Mouse (Mus musculus) embryonic facial prominence, embryonic 13.5 days (tissue): ENCODE measurements around the gene Nav1. TPM values are rescaled to one million over a fixed set of nuclear protein-coding genes. Genes with fewer than 3 reads are reported as not detected.

Source experiments
- ATAC-seq: fragments of 200-750 bp; cut with Nextera tagmentation; 2 replicates; pipeline ENCODE4 v1.8.0; 2017; ENCODE audit warnings: low read depth; ENCODE audit not compliant: insufficient number of reproducible peaks, insufficient read depth, low FRiP score, low TSS enrichment
- H3K27ac ChIP-seq: fragments of 300-500 bp; sonication (generic); 2 replicates; pipeline ENCODE4 v1.5.1; 2015; ENCODE audit warnings: moderate library complexity, mild to moderate bottlenecking, inconsistent platforms
- H3K27me3 ChIP-seq: fragments of 300-500 bp; sonication (generic); 2 replicates; pipeline ENCODE4 v1.6.1; 2015; ENCODE audit warnings: mild to moderate bottlenecking, inconsistent platforms
- H3K36me3 ChIP-seq: fragments of 300-500 bp; sonication (generic); 2 replicates; pipeline ENCODE4 v1.6.1; 2015; ENCODE audit warnings: mild to moderate bottlenecking, inconsistent platforms
- H3K4me1 ChIP-seq: fragments of 300-500 bp; sonication (generic); 2 replicates; pipeline ENCODE4 v1.6.1; 2015; ENCODE audit warnings: inconsistent platforms
- H3K4me2 ChIP-seq: fragments of 300-500 bp; sonication (generic); 2 replicates; pipeline ENCODE4 v1.6.1; 2015; ENCODE audit warnings: moderate library complexity, mild to moderate bottlenecking, inconsistent platforms
- H3K4me3 ChIP-seq: fragments of 300-500 bp; sonication (generic); 2 replicates; pipeline ENCODE4 v1.5.1; 2015; ENCODE audit warnings: mild to moderate bottlenecking, inconsistent platforms
- H3K9ac ChIP-seq: fragments of 300-500 bp; sonication (generic); 2 replicates; pipeline ENCODE4 v1.6.1; 2015; ENCODE audit warnings: mild to moderate bottlenecking, inconsistent platforms
- H3K9me3 ChIP-seq: fragments of 300-500 bp; sonication (generic); 2 replicates; pipeline ENCODE4 v1.6.1; 2016; ENCODE audit warnings: inconsistent platforms
- WGBS: fragments of 180-500 bp; shearing (Covaris S2); methylation state at CpG from one replicate; pipeline ENCODE4 v1.1.7; 2015; ENCODE audit warnings: mixed read lengths; 5-methylcytosine and 5-hydroxymethylcytosine counted together
- polyA plus RNA-seq: library from polyadenylated mRNA; unstranded; fragments of >200 nt; fragmentation: Nextera tagmentation; extraction: Ambion mirVana; gene quantifications from 2 replicates; pipeline ENCODE4 v1.2.1, GENCODE M21; 2015

Gene Nav1
- polyA plus RNA-seq, 1 experiment from 2014 or later = 11.6 TPM

DNA sequence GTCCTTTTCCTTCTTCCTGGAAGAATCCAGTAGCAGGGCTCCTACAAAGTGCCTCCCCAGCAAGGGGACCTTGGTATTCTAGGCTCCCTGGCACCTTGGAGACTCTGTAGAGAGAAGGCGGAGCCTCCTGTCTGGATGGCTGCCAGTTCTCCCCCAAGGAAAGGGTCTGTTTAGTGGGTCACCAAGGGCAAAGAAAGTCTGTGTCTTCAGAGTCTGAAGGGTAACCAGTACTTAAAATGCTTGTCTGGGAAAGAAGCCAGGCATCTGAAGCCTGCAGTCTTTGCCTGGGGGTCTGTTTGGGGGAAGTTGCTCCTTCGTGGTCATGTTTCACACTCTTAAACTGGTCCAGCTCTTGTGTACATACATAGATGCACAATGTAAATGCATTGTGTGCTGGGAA, 29.3 kb downstream of the Nav1 start:
- Histone ChIP-seq H3K4me1 (peaks cover 86% of the 10 kb centered on the region), H3K27ac (peak overlapping the region; percentile 14), H3K27me3 (no peaks in the 10 kb centered on the region), H3K9me3 (no peaks in the 10 kb centered on the region), H3K36me3 (0 out of 2 replicates have a peak, but pooled peaks cover 5% of the 10 kb centered on the region), H3K9ac (no peak overlapping the region), H3K4me3 (no peak overlapping the region), H3K4me2 (no peak overlapping the region; the same call in 1 of the 2 replicates)
- 25% methylated on average over 2 of the region's 2 CpGs for WGBS
- no peak for ATAC-seq

GRCm38 (mm10) chr1:135575393-135575792, 31.7 kb downstream of the Nav1 start:
- H3K4me1 ChIP-seq = peaks cover 66% of the 10 kb centered on the region
- ATAC-seq = no peak

GRCm38 (mm10) chr1:135574451-135575208, 32.5 kb downstream of the Nav1 start:
- WGBS = 63% methylated on average over 4 of the region's 4 CpGs
- no peaks in the 10 kb centered on the region for H3K9me3 ChIP-seq
- H3K4me1 ChIP-seq = peaks cover 61% of the 10 kb centered on the region

More at GRCm38 (mm10) chr1:135575393-135575792, 31.7 kb downstream of the Nav1 start:
- no peak overlapping the region for H3K27ac ChIP-seq
- 0 out of 2 replicates have a peak, but pooled peaks cover 5% of the 10 kb centered on the region for H3K36me3 ChIP-seq
- 86% methylated on average over 1 of the region's 1 CpGs for WGBS
- H3K4me2 ChIP-seq = no peak overlapping the region
- no peak overlapping the region for H3K9ac ChIP-seq
- no peak overlapping the region for H3K4me3 ChIP-seq
- no peaks in the 10 kb centered on the region for H3K9me3 ChIP-seq
- no peaks in the 10 kb centered on the region for H3K27me3 ChIP-seq

DNA sequence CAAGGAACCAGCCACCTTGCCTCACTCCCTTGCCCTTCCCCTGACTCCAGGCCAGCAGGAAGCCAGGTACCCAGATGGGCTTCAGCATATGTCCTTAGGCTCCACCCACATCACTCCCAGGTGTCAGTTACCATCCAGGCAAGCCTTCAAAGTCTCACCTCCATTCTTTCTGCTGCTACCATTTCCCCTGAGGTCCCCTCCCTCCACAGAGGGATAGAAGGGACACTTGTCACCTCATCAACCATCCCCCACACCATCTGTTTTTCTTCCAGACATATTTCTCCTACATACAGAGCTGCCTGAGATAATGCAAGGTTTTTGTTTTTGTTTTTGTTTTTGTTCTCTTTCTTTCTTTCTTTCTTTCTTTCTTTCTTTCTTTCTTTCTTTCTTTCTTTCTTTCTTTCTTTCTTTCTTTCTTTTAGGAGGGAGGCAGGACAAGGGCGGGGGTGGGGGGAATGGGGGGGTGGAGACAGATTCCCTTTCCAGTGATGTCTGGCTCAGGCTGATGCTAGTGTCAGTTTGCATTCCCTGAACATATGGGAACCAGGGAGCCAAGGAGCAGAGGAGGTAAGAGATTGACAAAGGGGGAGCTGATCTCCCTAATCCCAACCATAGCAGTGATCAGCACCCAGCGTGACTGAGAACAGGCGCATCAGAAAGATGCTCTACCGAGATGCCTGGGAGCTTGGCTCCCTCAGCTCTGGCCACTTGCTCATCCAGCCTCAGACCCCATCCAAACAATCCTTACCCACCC, 34.8 kb downstream of the Nav1 start:
- no peak for ATAC-seq
- H3K9ac ChIP-seq = no peak overlapping the region
- WGBS = 29% methylated on average over 4 of the region's 4 CpGs
- no peaks in the 10 kb centered on the region for H3K9me3 ChIP-seq
- H3K4me3 ChIP-seq = no peak overlapping the region
- no peak overlapping the region for H3K27ac ChIP-seq
- no peak overlapping the region for H3K4me2 ChIP-seq
- H3K4me1 ChIP-seq = peaks cover 39% of the 10 kb centered on the region
- H3K36me3 ChIP-seq = 0 out of 2 replicates have a peak, but pooled peaks cover 3% of the 10 kb centered on the region
- no peaks in the 10 kb centered on the region for H3K27me3 ChIP-seq

More at GRCm38 (mm10) chr1:135574451-135575208, 32.5 kb downstream of the Nav1 start:
- ATAC-seq = no peak
- H3K27me3 ChIP-seq = no peaks in the 10 kb centered on the region
- 0 out of 2 replicates have a peak, but pooled peaks cover 3% of the 10 kb centered on the region for H3K36me3 ChIP-seq
- no peak overlapping the region for H3K27ac ChIP-seq
- H3K4me2 ChIP-seq = no peak overlapping the region
- no peak overlapping the region for H3K9ac ChIP-seq
- H3K4me3 ChIP-seq = no peak overlapping the region

GRCm38 (mm10) chr1:135568087-135568486, 39.0 kb downstream of the Nav1 start:
- no peak overlapping the region for H3K9ac ChIP-seq
- peaks cover 40% of the 10 kb centered on the region for H3K4me1 ChIP-seq
- H3K4me2 ChIP-seq = no peak overlapping the region
- no peak for ATAC-seq
- no peaks in the 10 kb centered on the region for H3K27me3 ChIP-seq
- H3K4me3 ChIP-seq = no peak overlapping the region
- 78% methylated on average over 8 of the region's 8 CpGs for WGBS
- H3K36me3 ChIP-seq = no peaks in the 10 kb centered on the region
- no peaks in the 10 kb centered on the region for H3K9me3 ChIP-seq
- no peak overlapping the region for H3K27ac ChIP-seq

DNA sequence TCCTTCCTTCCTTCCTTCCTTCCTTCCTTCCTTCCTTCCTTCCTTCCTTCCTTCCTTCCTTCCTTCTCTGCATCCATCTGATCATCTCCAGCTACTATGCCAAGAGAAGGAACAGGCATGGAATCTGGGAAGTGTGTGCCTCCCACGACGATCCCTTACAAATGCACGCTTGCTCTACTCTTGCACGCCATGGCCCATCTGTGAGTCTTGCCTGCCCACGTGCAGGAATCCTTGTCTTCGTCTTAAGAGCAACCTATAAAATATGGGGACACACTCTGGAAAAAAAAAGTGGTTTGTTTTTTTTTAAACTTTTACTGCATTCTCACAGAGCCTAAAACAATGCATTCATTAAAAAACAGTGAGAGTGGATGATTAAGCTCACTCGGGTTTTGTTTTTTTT, 40.5 kb downstream of the Nav1 start:
- Histone ChIP-seq H3K36me3 (no peaks in the 10 kb centered on the region), H3K4me1 (peaks cover 46% of the 10 kb centered on the region), H3K27me3 (no peaks in the 10 kb centered on the region), H3K4me2 (no peak overlapping the region), H3K9me3 (no peaks in the 10 kb centered on the region), H3K27ac (no peak overlapping the region), H3K4me3 (no peak overlapping the region), H3K9ac (no peak overlapping the region)
- WGBS = 73% methylated on average over 7 of the region's 7 CpGs
- no peak for ATAC-seq

GRCm38 (mm10) chr1:135565775-135566174, 41.3 kb downstream of the Nav1 start:
- H3K9me3 ChIP-seq = no peaks in the 10 kb centered on the region
- WGBS = 84% methylated on average over 5 of the region's 5 CpGs
- H3K4me2 ChIP-seq = no peak overlapping the region
- no peak overlapping the region for H3K9ac ChIP-seq
- no peak overlapping the region for H3K4me3 ChIP-seq
- peak overlapping the region; percentile 40; the same call in 1 of the 2 replicates for H3K27ac ChIP-seq
- peaks cover 55% of the 10 kb centered on the region for H3K4me1 ChIP-seq
- H3K36me3 ChIP-seq = no peaks in the 10 kb centered on the region
- no peak for ATAC-seq
- H3K27me3 ChIP-seq = no peaks in the 10 kb centered on the region

GRCm38 (mm10) chr1:135564660-135565519, 42.2 kb downstream of the Nav1 start:
- ATAC-seq = no peak
- no peaks in the 10 kb centered on the region for H3K36me3 ChIP-seq
- H3K9me3 ChIP-seq = no peaks in the 10 kb centered on the region
- peak overlapping the region; percentile 71 for H3K27ac ChIP-seq
- 26% methylated on average over 10 of the region's 10 CpGs for WGBS
- H3K4me1 ChIP-seq = peaks cover 60% of the 10 kb centered on the region
- H3K9ac ChIP-seq = no peak overlapping the region
- H3K27me3 ChIP-seq = no peaks in the 10 kb centered on the region
- no peak overlapping the region for H3K4me3 ChIP-seq
- H3K4me2 ChIP-seq = no peak overlapping the region

DNA sequence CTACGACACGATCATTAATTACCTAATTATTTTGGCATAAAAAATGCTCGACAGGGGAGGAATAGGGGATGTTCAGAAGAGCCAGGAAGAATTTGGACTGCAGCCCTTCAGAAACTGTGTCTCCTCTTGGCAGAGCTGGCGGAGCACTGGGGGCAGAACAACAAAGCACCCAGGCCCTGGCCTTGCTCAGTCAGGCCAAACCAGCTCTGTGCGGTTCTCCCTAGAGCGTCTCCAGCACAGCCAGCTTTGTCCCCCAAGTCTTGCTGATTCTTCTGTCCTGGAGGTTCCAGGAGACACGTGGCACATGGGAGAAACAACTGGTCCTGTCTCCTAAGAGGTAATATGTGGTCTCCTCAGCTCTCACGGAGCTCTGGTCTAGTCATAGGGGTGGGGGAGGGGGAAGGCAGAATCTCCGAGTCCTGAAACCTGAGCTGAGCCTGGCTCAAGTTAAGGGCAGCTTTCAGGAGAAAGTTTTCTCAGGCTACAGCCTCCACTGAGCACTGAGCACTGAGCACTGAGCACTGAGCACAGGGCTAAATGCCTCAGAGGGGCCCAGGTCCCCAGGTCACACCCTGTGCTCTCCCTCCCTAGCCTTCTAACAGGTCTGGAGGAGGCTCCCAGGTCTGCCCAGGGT, 43.2 kb downstream of the Nav1 start:
- H3K27ac ChIP-seq = peak overlapping the region; percentile 74; the same call in 1 of the 2 replicates
- H3K4me1 ChIP-seq = peaks cover 56% of the 10 kb centered on the region
- no peaks in the 10 kb centered on the region for H3K27me3 ChIP-seq
- peak overlapping the region; percentile 1; the same call in 1 of the 2 replicates for H3K4me2 ChIP-seq
- ATAC-seq = no peak
- H3K9me3 ChIP-seq = no peaks in the 10 kb centered on the region
- H3K36me3 ChIP-seq = no peaks in the 10 kb centered on the region
- H3K9ac ChIP-seq = no peak overlapping the region
- H3K4me3 ChIP-seq = no peak overlapping the region
- 26% methylated on average over 9 of the region's 9 CpGs for WGBS

DNA sequence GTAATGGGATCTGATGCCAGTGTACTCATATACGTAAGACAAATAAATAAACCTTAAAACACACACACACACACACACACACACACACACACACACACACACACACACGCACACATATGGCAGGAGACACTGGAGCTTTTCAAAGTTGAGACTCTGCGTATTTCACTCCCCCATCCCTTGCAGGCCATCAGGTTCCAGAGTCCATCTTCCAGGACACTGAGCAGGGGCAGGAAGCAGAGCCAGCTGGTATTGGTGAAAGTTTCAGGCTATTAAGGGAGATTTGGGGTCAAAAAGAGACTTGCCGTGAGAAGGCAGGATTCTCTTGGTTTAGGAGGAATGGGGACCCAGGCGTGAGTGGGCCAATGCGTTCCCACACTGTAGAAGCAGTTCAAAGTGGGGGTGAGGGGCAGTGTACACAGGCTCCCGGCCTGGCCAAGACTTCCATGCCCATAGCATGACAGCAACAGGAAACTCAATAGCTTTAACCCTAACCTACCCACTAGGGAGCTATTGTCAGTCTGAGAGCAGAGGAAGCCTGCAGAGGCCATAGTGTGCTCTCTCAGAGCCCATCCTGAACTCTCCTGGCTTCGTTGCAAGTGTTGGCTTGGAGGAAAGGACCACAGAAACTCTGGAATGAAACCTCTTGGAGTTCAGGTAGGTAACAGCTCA, 44.0 kb downstream of the Nav1 start:
- Histone ChIP-seq H3K4me3 (no peak overlapping the region), H3K4me2 (no peak overlapping the region), H3K9ac (no peak overlapping the region), H3K27ac (no peak overlapping the region; the same call in 1 of the 2 replicates), H3K27me3 (no peaks in the 10 kb centered on the region), H3K36me3 (no peaks in the 10 kb centered on the region), H3K9me3 (no peaks in the 10 kb centered on the region), H3K4me1 (peaks cover 56% of the 10 kb centered on the region)
- no peak for ATAC-seq
- WGBS = 56% methylated on average over 8 of the region's 8 CpGs
